Mouse (Mus musculus): ENCODE results near the gene Emx1. TPM values are rescaled to one million over a fixed set of nuclear protein-coding genes. Genes with fewer than 3 reads are reported as not detected.

Emx1 gene
- polyA plus RNA-seq, 1 experiment from 2014 or later = 68.6 TPM

- WGBS = 4% methylated on average over 29 of the region's 29 CpGs
- Histone ChIP-seq H3K4me1 (ENCODE audit: control insufficient read depth, insufficient read depth, low read length) (peaks cover 15% of the 10 kb centered on the region), H3K4me3 (ENCODE audit: low read depth, low read length) (peak overlapping the region; percentile 64), H3K27ac (ENCODE audit: low read depth, low read length) (peak overlapping the region; percentile 72), H3K27me3 (replicated peaks; ENCODE audit: control insufficient read depth, insufficient read depth, low read length) (peaks cover 33% of the 10 kb centered on the region), H3K9me3 (replicated peaks; ENCODE audit: control insufficient read depth, low read length) (no peaks in the 10 kb centered on the region), H3K9ac (ENCODE audit: low read length) (peak overlapping the region; percentile 94), H3K36me3 (ENCODE audit: control insufficient read depth, insufficient read depth, low read length) (peaks cover 28% of the 10 kb centered on the region; the same call in 1 of the 2 replicates), H3K4me2 (ENCODE audit: low read length) (peak overlapping the region; percentile 68)
- peak; percentile 73 for DNase-seq (ENCODE audit: low spot score)
- peak; percentile 35; the same call in 1 of the 2 replicates for ATAC-seq
Measured at GRCm38 (mm10) chr6:85193381-85194318, 6.4 kb downstream of the Emx1 start.

- Histone ChIP-seq H3K27ac (ENCODE audit: low read depth, low read length) (no peak overlapping the region), H3K4me2 (ENCODE audit: low read length) (no peak overlapping the region), H3K9me3 (replicated peaks; ENCODE audit: control insufficient read depth, low read length) (no peaks in the 10 kb centered on the region), H3K9ac (ENCODE audit: low read length) (no peak overlapping the region), H3K4me3 (ENCODE audit: low read depth, low read length) (no peak overlapping the region), H3K27me3 (replicated peaks; ENCODE audit: control insufficient read depth, insufficient read depth, low read length) (peaks cover 15% of the 10 kb centered on the region; the same call in 1 of the 2 replicates), H3K36me3 (ENCODE audit: control insufficient read depth, insufficient read depth, low read length) (peaks cover 28% of the 10 kb centered on the region; the same call in 1 of the 2 replicates), H3K4me1 (ENCODE audit: control insufficient read depth, insufficient read depth, low read length) (peaks cover 5% of the 10 kb centered on the region)
- DNase-seq (ENCODE audit: low spot score) (no peak), ATAC-seq (no peak)
- 39% methylated on average over 2 of the region's 2 CpGs for WGBS
Measured at GRCm38 (mm10) chr6:85197951-85198350, 10.7 kb downstream of the Emx1 start.

GRCm38 (mm10) chr6:85206182-85206938 lies 19.1 kb downstream of the Emx1 start:
- Histone ChIP-seq H3K9me3 (replicated peaks; ENCODE audit: control insufficient read depth, low read length) (no peaks in the 10 kb centered on the region), H3K4me1 (ENCODE audit: control insufficient read depth, insufficient read depth, low read length) (peaks cover 10% of the 10 kb centered on the region), H3K27ac (ENCODE audit: low read depth, low read length) (peak overlapping the region; percentile 83), H3K4me2 (ENCODE audit: low read length) (peak overlapping the region; percentile 8; the same call in 1 of the 2 replicates), H3K27me3 (replicated peaks; ENCODE audit: control insufficient read depth, insufficient read depth, low read length) (no peaks in the 10 kb centered on the region), H3K9ac (ENCODE audit: low read length) (no peak overlapping the region), H3K4me3 (ENCODE audit: low read depth, low read length) (no peak overlapping the region), H3K36me3 (ENCODE audit: control insufficient read depth, insufficient read depth, low read length) (peaks cover 35% of the 10 kb centered on the region; the same call in 1 of the 2 replicates)
- peak; percentile 73 for DNase-seq (ENCODE audit: low spot score)
- WGBS = 25% methylated on average over 16 of the region's 16 CpGs
- ATAC-seq = peak; percentile 53

DNA sequence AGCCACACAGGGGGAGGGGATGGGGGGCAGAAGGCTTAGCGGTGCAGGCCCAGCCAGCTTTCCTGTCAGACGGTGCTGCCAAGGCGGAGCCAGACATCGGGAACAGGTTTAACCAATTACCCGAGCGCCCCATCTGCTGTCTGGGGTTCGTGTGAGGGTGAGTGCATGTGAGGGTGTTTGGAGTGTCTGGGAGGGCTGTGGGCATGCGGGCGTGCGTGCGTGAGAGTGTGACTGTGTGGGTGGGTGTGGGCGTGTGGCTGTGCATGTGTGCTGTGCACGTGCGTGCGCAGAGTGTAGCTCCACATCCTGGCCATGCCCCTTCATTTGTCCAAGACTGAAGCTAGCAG lies 19.7 kb downstream of the Emx1 start:
- Histone ChIP-seq H3K9me3 (replicated peaks; ENCODE audit: control insufficient read depth, low read length) (no peaks in the 10 kb centered on the region), H3K27me3 (replicated peaks; ENCODE audit: control insufficient read depth, insufficient read depth, low read length) (no peaks in the 10 kb centered on the region), H3K27ac (ENCODE audit: low read depth, low read length) (peak overlapping the region; percentile 22), H3K9ac (ENCODE audit: low read length) (no peak overlapping the region), H3K4me3 (ENCODE audit: low read depth, low read length) (no peak overlapping the region), H3K36me3 (ENCODE audit: control insufficient read depth, insufficient read depth, low read length) (peaks cover 31% of the 10 kb centered on the region; the same call in 1 of the 2 replicates), H3K4me1 (ENCODE audit: control insufficient read depth, insufficient read depth, low read length) (peaks cover 10% of the 10 kb centered on the region), H3K4me2 (ENCODE audit: low read length) (no peak overlapping the region)
- DNase-seq (ENCODE audit: low spot score) (peak; percentile 87), ATAC-seq (peak; percentile 85)
- WGBS = 35% methylated on average over 15 of the region's 15 CpGs

DNA sequence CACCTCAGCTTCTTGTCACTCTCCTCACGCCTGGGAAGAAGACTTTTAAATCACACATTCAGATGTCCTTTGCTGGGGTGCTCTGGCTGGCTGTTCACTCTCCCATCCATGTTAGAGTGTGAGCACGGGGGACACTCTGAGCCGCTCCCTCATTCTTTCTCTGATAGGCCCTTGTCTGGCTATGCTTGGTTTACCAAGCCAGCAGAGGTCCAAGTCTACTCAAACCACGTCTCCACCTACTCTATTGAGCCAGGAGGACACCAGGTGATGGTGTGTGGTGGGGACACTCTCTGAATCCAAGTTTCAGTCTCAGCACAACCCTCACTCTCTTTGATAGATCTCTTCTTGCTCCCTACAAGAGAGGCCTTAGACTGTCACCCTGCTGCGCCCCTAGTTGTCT lies 20.1 kb downstream of the Emx1 start:
- 66% methylated on average over 5 of the region's 5 CpGs for WGBS
- Histone ChIP-seq H3K9ac (ENCODE audit: low read length) (no peak overlapping the region), H3K4me1 (ENCODE audit: control insufficient read depth, insufficient read depth, low read length) (peaks cover 10% of the 10 kb centered on the region), H3K4me3 (ENCODE audit: low read depth, low read length) (no peak overlapping the region), H3K4me2 (ENCODE audit: low read length) (no peak overlapping the region), H3K27me3 (replicated peaks; ENCODE audit: control insufficient read depth, insufficient read depth, low read length) (no peaks in the 10 kb centered on the region), H3K36me3 (ENCODE audit: control insufficient read depth, insufficient read depth, low read length) (peaks cover 27% of the 10 kb centered on the region; the same call in 1 of the 2 replicates), H3K9me3 (replicated peaks; ENCODE audit: control insufficient read depth, low read length) (no peaks in the 10 kb centered on the region), H3K27ac (ENCODE audit: low read depth, low read length) (peak overlapping the region; percentile 22)
- DNase-seq (ENCODE audit: low spot score) (no peak), ATAC-seq (no peak)

DNA sequence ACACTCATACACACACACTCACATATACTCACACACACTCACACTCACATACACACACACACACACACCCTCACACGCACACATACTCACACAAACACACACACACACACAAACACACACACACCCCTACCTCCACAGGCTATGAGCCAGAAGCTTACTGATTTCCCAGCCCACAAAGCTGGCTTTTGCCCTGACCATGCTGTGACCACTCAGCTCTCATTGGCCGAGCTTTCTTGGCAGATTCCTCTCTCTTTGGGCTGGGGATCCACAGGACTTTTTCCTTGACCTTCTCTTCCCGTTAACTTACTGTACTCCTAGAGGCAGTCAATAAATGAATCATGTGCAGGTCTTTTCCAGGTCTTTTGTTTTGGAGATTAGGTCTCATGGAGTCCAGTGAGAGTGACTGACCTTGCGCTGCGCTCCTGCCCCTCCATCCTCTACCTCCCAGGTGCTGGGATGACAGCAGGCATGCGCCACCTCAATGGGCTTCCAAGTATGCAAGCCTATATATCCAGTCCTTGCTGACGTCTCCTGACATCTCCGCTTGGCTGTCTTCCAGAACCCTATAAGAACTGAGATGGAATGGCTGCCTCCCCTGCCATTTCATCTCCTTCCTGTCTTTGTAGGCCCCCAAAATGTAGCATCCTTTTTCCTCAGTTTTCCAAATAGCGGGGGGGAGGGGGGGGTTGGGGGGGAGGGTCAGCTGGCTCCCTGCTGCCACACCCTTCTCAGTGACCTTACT lies 22.2 kb downstream of the Emx1 start:
- Histone ChIP-seq H3K4me2 (ENCODE audit: low read length) (no peak overlapping the region), H3K27me3 (replicated peaks; ENCODE audit: control insufficient read depth, insufficient read depth, low read length) (no peaks in the 10 kb centered on the region), H3K9ac (ENCODE audit: low read length) (no peak overlapping the region), H3K27ac (ENCODE audit: low read depth, low read length) (no peak overlapping the region), H3K9me3 (replicated peaks; ENCODE audit: control insufficient read depth, low read length) (no peaks in the 10 kb centered on the region), H3K4me1 (ENCODE audit: control insufficient read depth, insufficient read depth, low read length) (peaks cover 10% of the 10 kb centered on the region), H3K4me3 (ENCODE audit: low read depth, low read length) (no peak overlapping the region), H3K36me3 (ENCODE audit: control insufficient read depth, insufficient read depth, low read length) (peaks cover 12% of the 10 kb centered on the region; the same call in 1 of the 2 replicates)
- no peak for ATAC-seq
- 73% methylated on average over 9 of the region's 9 CpGs for WGBS
- peak; percentile 58 for DNase-seq (ENCODE audit: low spot score)

DNA sequence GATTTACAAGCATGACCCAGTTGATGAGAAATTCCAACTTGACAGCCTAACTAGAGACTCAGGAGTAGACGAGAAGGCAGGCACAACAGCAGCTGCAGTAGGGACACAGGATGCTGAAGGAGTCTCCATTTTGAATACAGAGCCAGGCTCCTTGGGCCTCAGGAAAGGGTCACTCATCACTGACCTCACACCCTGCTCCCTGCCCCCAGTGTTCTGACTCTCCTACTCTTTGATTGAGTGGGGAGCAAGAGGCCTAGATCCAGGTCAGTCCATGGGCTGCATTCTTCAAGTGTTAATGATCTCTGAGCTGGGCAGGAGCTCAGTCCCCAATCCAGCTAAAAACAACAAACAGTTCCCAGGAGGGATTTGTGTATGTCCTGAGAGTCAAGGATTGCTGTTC lies 23.4 kb downstream of the Emx1 start:
- no peaks in the 10 kb centered on the region for H3K36me3 ChIP-seq (ENCODE audit: control insufficient read depth, insufficient read depth, low read length)

GRCm38 (mm10) chr6:85218251-85218650 lies 31.0 kb downstream of the Emx1 start:
- Histone ChIP-seq H3K9ac (ENCODE audit: low read length) (no peak overlapping the region), H3K27ac (ENCODE audit: low read depth, low read length) (peak overlapping the region; percentile 70; the same call in 1 of the 2 replicates), H3K36me3 (ENCODE audit: control insufficient read depth, insufficient read depth, low read length) (no peaks in the 10 kb centered on the region), H3K27me3 (replicated peaks; ENCODE audit: control insufficient read depth, insufficient read depth, low read length) (no peaks in the 10 kb centered on the region), H3K4me1 (ENCODE audit: control insufficient read depth, insufficient read depth, low read length) (peaks cover 30% of the 10 kb centered on the region), H3K4me2 (ENCODE audit: low read length) (no peak overlapping the region), H3K4me3 (ENCODE audit: low read depth, low read length) (no peak overlapping the region), H3K9me3 (replicated peaks; ENCODE audit: control insufficient read depth, low read length) (no peaks in the 10 kb centered on the region)
- peak; percentile 71 for ATAC-seq
- peak; percentile 92 for DNase-seq (ENCODE audit: low spot score)
- 42% methylated on average over 4 of the region's 4 CpGs for WGBS

More for the DNA sequence above, 23.4 kb downstream of the Emx1 start:
- DNase-seq (ENCODE audit: low spot score) = no peak
- no peaks in the 10 kb centered on the region for H3K9me3 ChIP-seq (replicated peaks; ENCODE audit: control insufficient read depth, low read length)
- H3K4me1 ChIP-seq (ENCODE audit: control insufficient read depth, insufficient read depth, low read length) = peaks cover 15% of the 10 kb centered on the region
- H3K4me2 ChIP-seq (ENCODE audit: low read length) = no peak overlapping the region
- ATAC-seq = no peak
- no peak overlapping the region for H3K9ac ChIP-seq (ENCODE audit: low read length)
- 31% methylated on average over 1 of the region's 1 CpGs for WGBS
- no peak overlapping the region for H3K4me3 ChIP-seq (ENCODE audit: low read depth, low read length)
- no peak overlapping the region for H3K27ac ChIP-seq (ENCODE audit: low read depth, low read length)
- no peaks in the 10 kb centered on the region for H3K27me3 ChIP-seq (replicated peaks; ENCODE audit: control insufficient read depth, insufficient read depth, low read length)

All from forebrain, embryonic 14.5 days (tissue).